Mouse (Mus musculus): ENCODE measurements around the gene Sost.
"Not testable (repeated sequence)": the region's sequence is repeated elsewhere in the genome, so short reads cannot be mapped to it uniquely, and the experiment has no call there.

Sost gene

GRCm38 (mm10) chr11:101966965-101967614 lies at the start of gene Sost:
Gene Sost, minus strand, starts transcription at chr11:101967015.
- no peak for DNase-seq

GRCm38 (mm10) chr11:102016136-102016535 lies 49.3 kb upstream of the Sost start:
- no peak for DNase-seq

- no peak for DNase-seq
Observed at GRCm38 (mm10) chr11:102015472-102015871, 48.7 kb upstream of the Sost start.

- DNase-seq: no peak
Observed at GRCm38 (mm10) chr11:102013201-102013600, 46.4 kb upstream of the Sost start.

- no peak for DNase-seq
Observed at GRCm38 (mm10) chr11:102011510-102011909, 44.7 kb upstream of the Sost start.

GRCm38 (mm10) chr11:102010140-102010539 lies 43.3 kb upstream of the Sost start:
- DNase-seq: no peak

- DNase-seq: no peak
Observed at GRCm38 (mm10) chr11:102008954-102009637, 42.3 kb upstream of the Sost start.

GRCm38 (mm10) chr11:102008372-102008771 lies 41.6 kb upstream of the Sost start:
- DNase-seq: no peak

GRCm38 (mm10) chr11:102006688-102007087 lies 39.9 kb upstream of the Sost start:
- no peak for DNase-seq

- no peak for DNase-seq
Observed at GRCm38 (mm10) chr11:102006271-102006670, 39.5 kb upstream of the Sost start.

GRCm38 (mm10) chr11:102004251-102004650 lies 37.4 kb upstream of the Sost start:
- DNase-seq: no peak

- no peak for DNase-seq
Observed at GRCm38 (mm10) chr11:101999466-101999865, 32.7 kb upstream of the Sost start.

- no peak for DNase-seq
Observed at GRCm38 (mm10) chr11:101998258-101998657, 31.4 kb upstream of the Sost start.

- DNase-seq: no peak
Observed at GRCm38 (mm10) chr11:101995938-101996337, 29.1 kb upstream of the Sost start.

GRCm38 (mm10) chr11:101994100-101994499 lies 27.3 kb upstream of the Sost start:
- no peak for DNase-seq

GRCm38 (mm10) chr11:101992411-101992810 lies 25.6 kb upstream of the Sost start:
- no peak for DNase-seq

- no peak for DNase-seq
Observed at GRCm38 (mm10) chr11:101991813-101992212, 25.0 kb upstream of the Sost start.

- no peak for DNase-seq
Observed at GRCm38 (mm10) chr11:101990244-101990643, 23.4 kb upstream of the Sost start.

GRCm38 (mm10) chr11:101986913-101987312 lies 20.1 kb upstream of the Sost start, which contains the start of gene Dusp3:
Gene Dusp3, minus strand, starts transcription at chr11:101987013.
- DNase-seq: no peak

GRCm38 (mm10) chr11:101985990-101986389 lies 19.2 kb upstream of the Sost start:
- peak; percentile 47 for DNase-seq

GRCm38 (mm10) chr11:101985450-101985849 lies 18.6 kb upstream of the Sost start:
- not testable (repeated sequence) for DNase-seq

GRCm38 (mm10) chr11:101984054-101985025 lies 17.5 kb upstream of the Sost start, which contains the start of gene Cfap97d1:
Gene Cfap97d1, plus strand, starts transcription at chr11:101984279.
- peak; percentile 22 for DNase-seq

GRCm38 (mm10) chr11:101983431-101983921 lies 16.7 kb upstream of the Sost start:
- no peak for DNase-seq

All from thymus, postnatal 25 days (tissue).